Mouse (Mus musculus) thymus, adult 2 months (tissue): Measurements from ENCODE around the gene Cecr2.

Experiments used
- CTCF ChIP-seq: fragments of 200-500 bp; IDR thresholded peaks from 2 replicates; pipeline ENCODE4 v1.5.1; 2012; ENCODE audit warnings: mild to moderate bottlenecking, control low read depth, low read length, moderate library complexity, borderline replicate concordance; ENCODE audit not compliant: control insufficient read depth, poor library complexity, insufficient read depth; ENCODE audit errors: extremely low read depth
- POLR2A ChIP-seq: fragments of 200-500 bp; IDR thresholded peaks from 2 replicates; pipeline ENCODE4 v1.6.1; 2012; ENCODE audit warnings: mild to moderate bottlenecking, low read length, control low read depth, moderate library complexity; ENCODE audit not compliant: control insufficient read depth, poor library complexity, insufficient read depth; ENCODE audit errors: extremely low read depth

DNA sequence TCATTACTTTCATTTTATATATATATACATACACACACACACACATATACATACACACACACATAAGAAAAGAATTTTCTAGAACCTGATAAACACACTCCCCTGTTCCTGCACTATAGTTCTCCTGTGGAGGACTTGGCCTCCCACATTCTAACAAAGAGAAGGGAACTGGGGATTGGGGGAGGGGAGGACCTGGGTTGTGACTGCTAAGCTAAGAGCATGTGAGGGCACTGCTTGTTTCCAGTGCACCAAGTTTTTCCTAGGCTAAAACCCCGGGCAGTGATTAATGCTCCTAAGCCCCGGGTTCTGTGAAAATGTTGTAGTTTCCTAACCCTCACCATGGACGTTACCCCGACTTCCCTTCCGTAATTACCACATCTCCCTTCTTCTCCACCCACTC, 154.0 kb downstream of the Cecr2 start:
- no peak for TF ChIP-seq CTCF
- no peak for TF ChIP-seq POLR2A
